Mouse (Mus musculus) ES-E14 (cell line): ENCODE data around the gene Spa17. TPM values are rescaled to one million over a fixed set of nuclear protein-coding genes. Genes with fewer than 3 reads are reported as not detected.

ENCODE experiments used
- DNase-seq: peaks from one replicate; pipeline ENCODE4 v3.0.0-alpha.2; 2013; ENCODE audit warnings: low read depth, low spot score
- H3K27ac ChIP-seq: 2 replicates; pipeline ENCODE4 v1.5.1; 2012; ENCODE audit warnings: low read depth, mild to moderate bottlenecking, low read length, moderate library complexity, mixed read lengths; ENCODE audit not compliant: poor library complexity, insufficient read depth, severe bottlenecking
- H3K36me3 ChIP-seq: 2 replicates; pipeline ENCODE4 v1.6.1; 2012; ENCODE audit warnings: mild to moderate bottlenecking, low read length, moderate library complexity, mixed read lengths; ENCODE audit not compliant: control insufficient read depth, poor library complexity, insufficient read depth, severe bottlenecking
- H3K4me1 ChIP-seq, 2 experiments: fragments of 150-350 bp in 1 of 2; sonication (generic) in 1 of 2; 2 replicates each; pipeline ENCODE4 v1.6.1; 2012; ENCODE audit warnings: low read length in 2 of 2, mild to moderate bottlenecking in 1 of 2, mixed read lengths in 1 of 2; ENCODE audit not compliant: control insufficient read depth in 2 of 2, insufficient read depth in 2 of 2, poor library complexity in 1 of 2
- H3K4me3 ChIP-seq, 2 experiments: fragments of 150-350 bp in 1 of 2; sonication (generic) in 1 of 2; 2 replicates each; pipeline ENCODE4 v1.5.1; 2012; ENCODE audit warnings: low read length in 2 of 2, low read depth in 1 of 2, mild to moderate bottlenecking in 1 of 2, mixed read lengths in 1 of 2; ENCODE audit not compliant: insufficient read depth in 1 of 2, poor library complexity in 1 of 2, severe bottlenecking in 1 of 2
- H3K9ac ChIP-seq: 2 replicates; pipeline ENCODE4 v1.6.1; 2012; ENCODE audit warnings: low read depth, mild to moderate bottlenecking, low read length, mixed read lengths; ENCODE audit not compliant: poor library complexity, insufficient read depth, severe bottlenecking
- H3K9me3 ChIP-seq: fragments of 150-350 bp; sonication (generic); 2 replicates; pipeline ENCODE4 v1.6.1; 2012; ENCODE audit warnings: low read depth, mild to moderate bottlenecking, low read length; ENCODE audit not compliant: control insufficient read depth, insufficient read depth
- CHD2 ChIP-seq: IDR thresholded peaks from 2 replicates; pipeline ENCODE4 v1.6.1; 2014; ENCODE audit warnings: mild to moderate bottlenecking, low read depth, low read length, inconsistent platforms
- HCFC1 ChIP-seq: IDR thresholded peaks from 2 replicates; pipeline ENCODE4 v1.6.1; 2012; ENCODE audit warnings: low read length, inconsistent platforms, borderline replicate concordance; ENCODE audit not compliant: insufficient read depth
- MAFK ChIP-seq: IDR thresholded peaks from 2 replicates; pipeline ENCODE4 v1.6.1; 2014; ENCODE audit warnings: mild to moderate bottlenecking, low read depth, low read length, inconsistent platforms; ENCODE audit not compliant: insufficient read depth
- ZC3H11A ChIP-seq: IDR thresholded peaks from 2 replicates; pipeline ENCODE4 v1.6.1; 2012; ENCODE audit warnings: low read depth, mild to moderate bottlenecking, inconsistent platforms, low read length, borderline replicate concordance
- ZNF384 ChIP-seq: IDR thresholded peaks from 2 replicates; pipeline ENCODE4 v1.6.1; 2012; ENCODE audit warnings: low read depth, low read length, inconsistent platforms
- in situ Hi-C, 2 experiments: fragments of 600-800 bp; cut with MboI; formaldehyde crosslinking; loops; one replicate each; pipeline ENCODE4 v1.15.1; 2025; ENCODE audit warnings: low sequenced_read_pairs in 2 of 2, inconsistent platforms in 1 of 2; ENCODE audit not compliant: unreplicated experiment in 2 of 2
- total RNA-seq: library from RNA; depleted of rRNA; stranded (reverse); fragments of 300-350 nt; gene quantifications from 2 replicates; pipeline ENCODE4 v1.2.3, GENCODE M21; 2012

The Spa17 gene
- total RNA-seq, 1 experiment, result 2.7 TPM

GRCm38 (mm10) chr9:37593690-37594089, 19.8 kb downstream of the Spa17 start:
- Histone ChIP-seq H3K4me3 (no peak overlapping the region), H3K4me1 (no peaks in the 10 kb centered on the region), H3K36me3 (no peaks in the 10 kb centered on the region), H3K27ac (no peak overlapping the region), H3K9ac (no peak overlapping the region), H3K9me3 (no peaks in the 10 kb centered on the region)
- no peak for DNase-seq
- TF ChIP-seq HCFC1 (no peak), ZNF384 (no peak), CHD2 (no peak), ZC3H11A (no peak), MAFK (no peak)
- in situ Hi-C loops, result no loop called here

- DNase-seq, result no peak
- H3K4me1 ChIP-seq, result no peaks in the 10 kb centered on the region
- H3K9me3 ChIP-seq, result no peaks in the 10 kb centered on the region
- TF ChIP-seq ZNF384 (no peak), CHD2 (no peak), HCFC1 (no peak), MAFK (no peak), ZC3H11A (no peak)
- no peak overlapping the region for H3K4me3 ChIP-seq
- no peak overlapping the region for H3K27ac ChIP-seq
- in situ Hi-C loops, result no loop called here
- H3K9ac ChIP-seq, result no peak overlapping the region
- H3K36me3 ChIP-seq, result no peaks in the 10 kb centered on the region
Measured at GRCm38 (mm10) chr9:37592633-37593032, 20.9 kb downstream of the Spa17 start.

- no peak for TF ChIP-seq ZC3H11A
- TF ChIP-seq ZNF384, result no peak
- TF ChIP-seq CHD2, result no peak
- TF ChIP-seq HCFC1, result no peak
- TF ChIP-seq MAFK, result no peak
- H3K27ac ChIP-seq, result no peak overlapping the region
- no peak overlapping the region for H3K4me3 ChIP-seq
- no peaks in the 10 kb centered on the region for H3K4me1 ChIP-seq
- no peaks in the 10 kb centered on the region for H3K36me3 ChIP-seq
- H3K9me3 ChIP-seq, result no peaks in the 10 kb centered on the region
- in situ Hi-C loops, result no loop called here
- H3K9ac ChIP-seq, result no peak overlapping the region
- no peak for DNase-seq
Measured at GRCm38 (mm10) chr9:37592025-37592424, 21.5 kb downstream of the Spa17 start.

GRCm38 (mm10) chr9:37590381-37590780, 23.1 kb downstream of the Spa17 start:
- H3K9ac ChIP-seq, result no peak overlapping the region
- no peak overlapping the region for H3K4me3 ChIP-seq
- no peaks in the 10 kb centered on the region for H3K36me3 ChIP-seq
- TF ChIP-seq ZC3H11A (no peak), CHD2 (no peak), ZNF384 (no peak), MAFK (no peak), HCFC1 (no peak)
- DNase-seq, result no peak
- H3K9me3 ChIP-seq, result no peaks in the 10 kb centered on the region
- H3K27ac ChIP-seq, result no peak overlapping the region
- in situ Hi-C loops, result no loop called here
- no peaks in the 10 kb centered on the region for H3K4me1 ChIP-seq

- no peak for DNase-seq
- no peak overlapping the region for H3K9ac ChIP-seq
- H3K4me3 ChIP-seq, result no peak overlapping the region
- H3K9me3 ChIP-seq, result no peaks in the 10 kb centered on the region
- H3K27ac ChIP-seq, result no peak overlapping the region
- no peak for TF ChIP-seq CHD2
- TF ChIP-seq HCFC1, result no peak
- TF ChIP-seq ZNF384, result no peak
- no peak for TF ChIP-seq ZC3H11A
- TF ChIP-seq MAFK, result no peak
- in situ Hi-C loops, result no loop called here
- H3K4me1 ChIP-seq, result no peaks in the 10 kb centered on the region
- no peaks in the 10 kb centered on the region for H3K36me3 ChIP-seq
Measured at GRCm38 (mm10) chr9:37586718-37587117, 26.8 kb downstream of the Spa17 start.
